Mouse (Mus musculus) heart, adult 2 months (tissue): ENCODE results near the gene Stoml3. TPM values are rescaled to one million over a fixed set of nuclear protein-coding genes. Genes with fewer than 3 reads are reported as not detected.

Experiments
- DNase-seq, 2 experiments: peaks; one replicate each; pipeline ENCODE4 v3.0.0; 2021
- H3K27ac ChIP-seq: fragments of 200-600 bp; 2 replicates; pipeline ENCODE4 v1.8.1; 2022
- H3K27me3 ChIP-seq: fragments of 200-500 bp; 2 replicates; pipeline ENCODE4 v1.6.1; 2012; ENCODE audit warnings: mild to moderate bottlenecking, low read length, inconsistent platforms, mixed read lengths; ENCODE audit not compliant: control insufficient read depth, insufficient read depth
- H3K36me3 ChIP-seq: fragments of 200-500 bp; 2 replicates; pipeline ENCODE4 v1.6.1; 2012; ENCODE audit warnings: low read length, inconsistent platforms; ENCODE audit not compliant: control insufficient read depth, insufficient read depth
- H3K4me1 ChIP-seq: fragments of 200-500 bp; 2 replicates; pipeline ENCODE4 v1.6.1; 2011; ENCODE audit warnings: low read length; ENCODE audit not compliant: control insufficient read depth, insufficient read depth
- H3K4me3 ChIP-seq: fragments of 200-600 bp; 2 replicates; pipeline ENCODE4 v1.8.1; 2022
- H3K79me2 ChIP-seq: fragments of 200-500 bp; replicated peaks from 2 replicates; pipeline ENCODE4 v1.6.1; 2012; ENCODE audit warnings: mild to moderate bottlenecking, inconsistent platforms, low read length, moderate library complexity, mixed read lengths; ENCODE audit not compliant: control insufficient read depth, insufficient read depth
- H3K9ac ChIP-seq: fragments of 200-500 bp; 2 replicates; pipeline ENCODE4 v1.6.1; 2012; ENCODE audit warnings: low read depth, mild to moderate bottlenecking, control low read depth, inconsistent platforms, low read length, mixed read lengths
- CTCF ChIP-seq: fragments of 200-600 bp; IDR thresholded peaks from 2 replicates; pipeline ENCODE4 v1.8.1; 2022; ENCODE audit warnings: antibody characterized with exemption, mild to moderate bottlenecking, moderate library complexity
- EP300 ChIP-seq: fragments of 200-500 bp; IDR thresholded peaks from 2 replicates; pipeline ENCODE4 v1.6.1; 2011; ENCODE audit warnings: low read depth, low read length, control low read depth; ENCODE audit not compliant: insufficient read depth
- POLR2A ChIP-seq: fragments of 200-500 bp; IDR thresholded peaks from 2 replicates; pipeline ENCODE4 v1.6.1; 2011; ENCODE audit warnings: mild to moderate bottlenecking, low read depth, low read length, control low read depth; ENCODE audit not compliant: insufficient read depth
- WGBS: fragments of 180-500 bp; shearing (Covaris S2); methylation state at CpG from one replicate; pipeline ENCODE4 v1.1.7; 2018; 5-methylcytosine and 5-hydroxymethylcytosine counted together
- intact Hi-C: fragments of 180-260 bp; cut with DNase I; formaldehyde crosslinking; loops from one replicate; pipeline ENCODE4 v1.15.1; 2025
- polyA plus RNA-seq: library from polyadenylated mRNA; depleted of rRNA; stranded (reverse); fragments of >200 nt; gene quantifications from 2 replicates; pipeline ENCODE4 v1.2.3, GENCODE M21; 2012
- total RNA-seq, 2 experiments: library from RNA; stranded (reverse); gene quantifications; 2 replicates each; pipeline ENCODE4 v1.2.3; 2021

Gene Stoml3
- total and polyA plus RNA-seq, 3 experiments, result not detected

GRCm38 (mm10) chr3:53463046-53463764, 25.2 kb upstream of the Stoml3 start, which contains the start of the genes Nhlrc3 and Proser1:
Nhlrc3 (minus strand) TSS chr3:53463332.
Proser1 (plus strand) TSS chr3:53463666.
- peaks cover 9% of the 10 kb centered on the region for H3K79me2 ChIP-seq
- peak; percentile 96 to 98 for DNase-seq
- H3K4me1 ChIP-seq, result peaks cover 4% of the 10 kb centered on the region
- under 1% methylated on average over 52 of the region's 52 CpGs for WGBS
- 0 out of 2 replicates have a peak, but pooled peaks have one; percentile 49 for TF ChIP-seq EP300
- TF ChIP-seq CTCF, result no peak
- TF ChIP-seq POLR2A, result peak; percentile 58; the same call in 1 of the 2 replicates
- peaks cover 28% of the 10 kb centered on the region for H3K36me3 ChIP-seq
- peak within 1 kb of the TSS; percentile 99 for H3K27ac ChIP-seq
- intact Hi-C loops, result loop anchor here (5.0 to 10.0 kb wide), 4 partner anchors 399 to 1908 kb away; partner anchors contain the start of genes Cog6 and Ufm1
- H3K27me3 ChIP-seq, result no peaks in the 10 kb centered on the region
- peak within 1 kb of the TSS; percentile 96 for H3K9ac ChIP-seq
- H3K4me3 ChIP-seq, result peak within 1 kb of the TSS; percentile 99

GRCm38 (mm10) chr3:53463765-53464114, 24.7 kb upstream of the Stoml3 start:
- intact Hi-C loops, result loop anchor here (5.0 to 10.0 kb wide), 4 partner anchors 399 to 1909 kb away; partner anchors contain the start of genes Cog6 and Ufm1

GRCm38 (mm10) chr3:53464146-53464698, 24.2 kb upstream of the Stoml3 start:
- Histone ChIP-seq H3K36me3 (peaks cover 32% of the 10 kb centered on the region), H3K27ac (peak overlapping the region; percentile 84), H3K4me3 (peak overlapping the region; percentile 92), H3K9ac (peak overlapping the region; percentile 96), H3K27me3 (no peaks in the 10 kb centered on the region), H3K79me2 (peaks cover 9% of the 10 kb centered on the region), H3K4me1 (peaks cover 9% of the 10 kb centered on the region)
- TF ChIP-seq POLR2A (no peak), CTCF (no peak), EP300 (no peak)
- WGBS, result under 1% methylated on average over 20 of the region's 20 CpGs
- DNase-seq, result no peak
- intact Hi-C loops, result loop anchor here (5.0 to 10.0 kb wide), 4 partner anchors 398 to 1909 kb away; partner anchors contain the start of genes Cog6 and Ufm1

More at GRCm38 (mm10) chr3:53463765-53464114, 24.7 kb upstream of the Stoml3 start:
- Histone ChIP-seq H3K9ac (peak overlapping the region; percentile 96), H3K4me3 (peak overlapping the region; percentile 92), H3K36me3 (peaks cover 29% of the 10 kb centered on the region), H3K27me3 (no peaks in the 10 kb centered on the region), H3K4me1 (peaks cover 7% of the 10 kb centered on the region), H3K79me2 (peaks cover 9% of the 10 kb centered on the region), H3K27ac (peak overlapping the region; percentile 84)
- TF ChIP-seq CTCF, result no peak
- TF ChIP-seq EP300, result no peak
- TF ChIP-seq POLR2A, result no peak
- DNase-seq, result no peak
- under 1% methylated on average over 35 of the region's 35 CpGs for WGBS

GRCm38 (mm10) chr3:53465330-53465729, 23.1 kb upstream of the Stoml3 start:
- Histone ChIP-seq H3K4me3 (peak overlapping the region; percentile 92), H3K9ac (no peak overlapping the region), H3K79me2 (peaks cover 11% of the 10 kb centered on the region), H3K4me1 (peaks cover 9% of the 10 kb centered on the region), H3K27me3 (no peaks in the 10 kb centered on the region), H3K27ac (no peak overlapping the region), H3K36me3 (peaks cover 32% of the 10 kb centered on the region)
- WGBS, result 13% methylated on average over 6 of the region's 6 CpGs
- intact Hi-C loops, result loop anchor here (10.0 kb wide), 2 partner anchors 1191 to 1911 kb away; no protein-coding TSS in a partner anchor
- DNase-seq, result no peak
- TF ChIP-seq CTCF, result no peak
- no peak for TF ChIP-seq POLR2A
- no peak for TF ChIP-seq EP300

- Histone ChIP-seq H3K79me2 (peaks cover 11% of the 10 kb centered on the region), H3K4me3 (no peak overlapping the region), H3K4me1 (peaks cover 9% of the 10 kb centered on the region), H3K9ac (no peak overlapping the region), H3K36me3 (peaks cover 28% of the 10 kb centered on the region), H3K27ac (no peak overlapping the region; the same call in 1 of the 2 replicates), H3K27me3 (no peaks in the 10 kb centered on the region)
- TF ChIP-seq EP300 (no peak), POLR2A (no peak)
- DNase-seq, result no peak
- intact Hi-C loops, result loop anchor here (10.0 kb wide), 2 partner anchors 1192 to 1912 kb away; no protein-coding TSS in a partner anchor
- WGBS, result 47% methylated on average over 9 of the region's 9 CpGs
Measured at GRCm38 (mm10) chr3:53466481-53466880, 22.0 kb upstream of the Stoml3 start.

- H3K4me3 ChIP-seq, result no peak overlapping the region
- peak overlapping the region; percentile 65 for H3K27ac ChIP-seq
- intact Hi-C loops, result loop anchor here (10.0 kb wide), 2 partner anchors 1193 to 1913 kb away; no protein-coding TSS in a partner anchor
- peaks cover 11% of the 10 kb centered on the region for H3K79me2 ChIP-seq
- H3K4me1 ChIP-seq, result peaks cover 9% of the 10 kb centered on the region
- 41% methylated on average over 5 of the region's 5 CpGs for WGBS
- H3K9ac ChIP-seq, result no peak overlapping the region
- H3K27me3 ChIP-seq, result no peaks in the 10 kb centered on the region
- TF ChIP-seq POLR2A, result no peak
- no peak for TF ChIP-seq EP300
- TF ChIP-seq CTCF, result no peak
- no peak for DNase-seq
- H3K36me3 ChIP-seq, result peaks cover 24% of the 10 kb centered on the region
Measured at GRCm38 (mm10) chr3:53467356-53467755, 21.1 kb upstream of the Stoml3 start.
